Mouse (Mus musculus): ENCODE measurements at regions not wholly inside any gene's neighbourhood (a gene's known extent, or its start where the extent isn't known, plus 50 kb on each side); places are given as distances from the start of the nearest gene placed in this dataset.

- H3K36me3 ChIP-seq (ENCODE audit: control insufficient read depth, insufficient read depth, low read length) = no peaks in the 10 kb centered on the region
- H3K27me3 ChIP-seq (replicated peaks; ENCODE audit: control insufficient read depth, insufficient read depth, low read length) = no peaks in the 10 kb centered on the region
- no peaks in the 10 kb centered on the region for H3K4me1 ChIP-seq (replicated peaks; ENCODE audit: control insufficient read depth, insufficient read depth, low read length)
- WGBS = 71% methylated on average over 6 of the region's 6 CpGs
- no peak overlapping the region for H3K4me2 ChIP-seq (ENCODE audit: low read length)
- H3K27ac ChIP-seq (ENCODE audit: low read depth) = no peak overlapping the region
- H3K9ac ChIP-seq (ENCODE audit: low read length) = no peak overlapping the region
- H3K4me3 ChIP-seq (ENCODE audit: low read depth, low read length) = no peak overlapping the region
- ATAC-seq (replicated peaks; ENCODE audit: low FRiP score, low TSS enrichment, low read depth) = no peak
- H3K9me3 ChIP-seq (ENCODE audit: control insufficient read depth, low read length) = no peaks in the 10 kb centered on the region
- no peak for DNase-seq (ENCODE audit: low spot score)
These were observed 330.9 kb upstream of the Fam241a start for GRCm38 (mm10) chr3:128226930-128227585.

GRCm38 (mm10) chr3:128226503-128226902 is 330.4 kb upstream of the Fam241a start:
- Histone ChIP-seq H3K4me2 (ENCODE audit: low read length) (no peak overlapping the region), H3K4me3 (ENCODE audit: low read depth, low read length) (no peak overlapping the region), H3K4me1 (replicated peaks; ENCODE audit: control insufficient read depth, insufficient read depth, low read length) (no peaks in the 10 kb centered on the region), H3K36me3 (ENCODE audit: control insufficient read depth, insufficient read depth, low read length) (no peaks in the 10 kb centered on the region), H3K27me3 (replicated peaks; ENCODE audit: control insufficient read depth, insufficient read depth, low read length) (no peaks in the 10 kb centered on the region), H3K27ac (ENCODE audit: low read depth) (no peak overlapping the region), H3K9ac (ENCODE audit: low read length) (no peak overlapping the region), H3K9me3 (ENCODE audit: control insufficient read depth, low read length) (no peaks in the 10 kb centered on the region)
- DNase-seq (ENCODE audit: low spot score) (no peak), ATAC-seq (replicated peaks; ENCODE audit: low FRiP score, low TSS enrichment, low read depth) (no peak)
- 84% methylated on average over 6 of the region's 6 CpGs for WGBS

- DNase-seq (ENCODE audit: low spot score) (no peak), ATAC-seq (replicated peaks; ENCODE audit: low FRiP score, low TSS enrichment, low read depth) (no peak)
- Histone ChIP-seq H3K27me3 (replicated peaks; ENCODE audit: control insufficient read depth, insufficient read depth, low read length) (no peaks in the 10 kb centered on the region), H3K27ac (ENCODE audit: low read depth) (no peak overlapping the region), H3K9ac (ENCODE audit: low read length) (no peak overlapping the region), H3K4me3 (ENCODE audit: low read depth, low read length) (no peak overlapping the region), H3K9me3 (ENCODE audit: control insufficient read depth, low read length) (no peaks in the 10 kb centered on the region), H3K4me1 (replicated peaks; ENCODE audit: control insufficient read depth, insufficient read depth, low read length) (no peaks in the 10 kb centered on the region), H3K4me2 (ENCODE audit: low read length) (no peak overlapping the region), H3K36me3 (ENCODE audit: control insufficient read depth, insufficient read depth, low read length) (no peaks in the 10 kb centered on the region)
- WGBS = 55% methylated on average over 12 of the region's 12 CpGs
These were observed 326.2 kb upstream of the Fam241a start for GRCm38 (mm10) chr3:128222344-128222743.

- H3K4me1 ChIP-seq (replicated peaks; ENCODE audit: control insufficient read depth, insufficient read depth, low read length) = no peaks in the 10 kb centered on the region
- no peaks in the 10 kb centered on the region for H3K27me3 ChIP-seq (replicated peaks; ENCODE audit: control insufficient read depth, insufficient read depth, low read length)
- no peaks in the 10 kb centered on the region for H3K9me3 ChIP-seq (ENCODE audit: control insufficient read depth, low read length)
- DNase-seq (ENCODE audit: low spot score) (no peak), ATAC-seq (replicated peaks; ENCODE audit: low FRiP score, low TSS enrichment, low read depth) (no peak)
- no peak overlapping the region for H3K4me2 ChIP-seq (ENCODE audit: low read length)
- no peak overlapping the region for H3K9ac ChIP-seq (ENCODE audit: low read length)
- no peak overlapping the region for H3K4me3 ChIP-seq (ENCODE audit: low read depth, low read length)
- no peaks in the 10 kb centered on the region for H3K36me3 ChIP-seq (ENCODE audit: control insufficient read depth, insufficient read depth, low read length)
- H3K27ac ChIP-seq (ENCODE audit: low read depth) = no peak overlapping the region
- WGBS = 84% methylated on average over 2 of the region's 2 CpGs
These were observed 325.5 kb upstream of the Fam241a start for GRCm38 (mm10) chr3:128221625-128222024.

- Histone ChIP-seq H3K36me3 (ENCODE audit: control insufficient read depth, insufficient read depth, low read length) (no peaks in the 10 kb centered on the region), H3K27me3 (replicated peaks; ENCODE audit: control insufficient read depth, insufficient read depth, low read length) (no peaks in the 10 kb centered on the region), H3K4me3 (ENCODE audit: low read depth, low read length) (no peak overlapping the region), H3K9me3 (ENCODE audit: control insufficient read depth, low read length) (no peaks in the 10 kb centered on the region), H3K4me2 (ENCODE audit: low read length) (no peak overlapping the region), H3K4me1 (replicated peaks; ENCODE audit: control insufficient read depth, insufficient read depth, low read length) (no peaks in the 10 kb centered on the region), H3K27ac (ENCODE audit: low read depth) (no peak overlapping the region), H3K9ac (ENCODE audit: low read length) (no peak overlapping the region)
- 88% methylated on average over 8 of the region's 8 CpGs for WGBS
- ATAC-seq (replicated peaks; ENCODE audit: low FRiP score, low TSS enrichment, low read depth) = no peak
- no peak for DNase-seq (ENCODE audit: low spot score)
These were observed 324.8 kb upstream of the Fam241a start for GRCm38 (mm10) chr3:128220776-128221550.

GRCm38 (mm10) chr3:128217765-128218415 is 321.8 kb upstream of the Fam241a start:
- WGBS = 74% methylated on average over 5 of the region's 5 CpGs
- DNase-seq (ENCODE audit: low spot score) = no peak
- Histone ChIP-seq H3K27ac (ENCODE audit: low read depth) (no peak overlapping the region), H3K27me3 (replicated peaks; ENCODE audit: control insufficient read depth, insufficient read depth, low read length) (no peaks in the 10 kb centered on the region), H3K4me1 (replicated peaks; ENCODE audit: control insufficient read depth, insufficient read depth, low read length) (no peaks in the 10 kb centered on the region), H3K9ac (ENCODE audit: low read length) (no peak overlapping the region), H3K9me3 (ENCODE audit: control insufficient read depth, low read length) (no peaks in the 10 kb centered on the region), H3K36me3 (ENCODE audit: control insufficient read depth, insufficient read depth, low read length) (no peaks in the 10 kb centered on the region), H3K4me3 (ENCODE audit: low read depth, low read length) (no peak overlapping the region), H3K4me2 (ENCODE audit: low read length) (no peak overlapping the region)
- no peak for ATAC-seq (replicated peaks; ENCODE audit: low FRiP score, low TSS enrichment, low read depth)

GRCm38 (mm10) chr3:128212256-128212655 is 316.1 kb upstream of the Fam241a start:
- DNase-seq (ENCODE audit: low spot score) (no peak), ATAC-seq (replicated peaks; ENCODE audit: low FRiP score, low TSS enrichment, low read depth) (no peak)
- Histone ChIP-seq H3K4me2 (ENCODE audit: low read length) (no peak overlapping the region), H3K27me3 (replicated peaks; ENCODE audit: control insufficient read depth, insufficient read depth, low read length) (no peaks in the 10 kb centered on the region), H3K36me3 (ENCODE audit: control insufficient read depth, insufficient read depth, low read length) (no peaks in the 10 kb centered on the region), H3K27ac (ENCODE audit: low read depth) (no peak overlapping the region), H3K9me3 (ENCODE audit: control insufficient read depth, low read length) (no peaks in the 10 kb centered on the region), H3K4me3 (ENCODE audit: low read depth, low read length) (no peak overlapping the region), H3K9ac (ENCODE audit: low read length) (no peak overlapping the region), H3K4me1 (replicated peaks; ENCODE audit: control insufficient read depth, insufficient read depth, low read length) (no peaks in the 10 kb centered on the region)
- 61% methylated on average over 3 of the region's 3 CpGs for WGBS

- H3K27me3 ChIP-seq (replicated peaks; ENCODE audit: control insufficient read depth, insufficient read depth, low read length) = no peaks in the 10 kb centered on the region
- DNase-seq (ENCODE audit: low spot score) (no peak), ATAC-seq (replicated peaks; ENCODE audit: low FRiP score, low TSS enrichment, low read depth) (no peak)
- H3K4me3 ChIP-seq (ENCODE audit: low read depth, low read length) = no peak overlapping the region
- no peaks in the 10 kb centered on the region for H3K9me3 ChIP-seq (ENCODE audit: control insufficient read depth, low read length)
- no peaks in the 10 kb centered on the region for H3K36me3 ChIP-seq (ENCODE audit: control insufficient read depth, insufficient read depth, low read length)
- no peak overlapping the region for H3K27ac ChIP-seq (ENCODE audit: low read depth)
- H3K4me1 ChIP-seq (replicated peaks; ENCODE audit: control insufficient read depth, insufficient read depth, low read length) = no peaks in the 10 kb centered on the region
- no peak overlapping the region for H3K4me2 ChIP-seq (ENCODE audit: low read length)
- no peak overlapping the region for H3K9ac ChIP-seq (ENCODE audit: low read length)
- WGBS = 38% methylated on average over 1 of the region's 1 CpGs
These were observed 314.5 kb upstream of the Fam241a start for GRCm38 (mm10) chr3:128210591-128210990.
